Mouse (Mus musculus) neural tube, embryonic 14.5 days (tissue): ENCODE data around the gene Dexi. TPM values are rescaled to one million over a fixed set of nuclear protein-coding genes. Genes with fewer than 3 reads are reported as not detected.

Experiments used
- ATAC-seq: fragments of 200-750 bp; cut with Nextera tagmentation; 2 replicates; pipeline ENCODE4 v1.8.0; 2017; ENCODE audit warnings: low read depth, mild to moderate bottlenecking, moderate TSS enrichment, moderate library complexity
- H3K27ac ChIP-seq: fragments of 300-500 bp; sonication (generic); 2 replicates; pipeline ENCODE4 v1.5.1; 2014; ENCODE audit warnings: low read depth, mild to moderate bottlenecking, control low read depth, low read length, moderate library complexity, mixed read lengths
- H3K27me3 ChIP-seq: fragments of 300-500 bp; sonication (generic); 2 replicates; pipeline ENCODE4 v1.6.1; 2014; ENCODE audit warnings: low read length; ENCODE audit not compliant: control insufficient read depth, insufficient read depth
- H3K36me3 ChIP-seq: fragments of 300-500 bp; sonication (generic); 2 replicates; pipeline ENCODE4 v1.6.1; 2014; ENCODE audit warnings: low read length, mixed read lengths; ENCODE audit not compliant: control insufficient read depth, insufficient read depth
- H3K4me1 ChIP-seq: fragments of 300-500 bp; sonication (generic); 2 replicates; pipeline ENCODE4 v1.6.1; 2014; ENCODE audit warnings: low read length; ENCODE audit not compliant: control insufficient read depth, insufficient read depth
- H3K4me2 ChIP-seq: fragments of 300-500 bp; sonication (generic); 2 replicates; pipeline ENCODE4 v1.6.1; 2014; ENCODE audit warnings: mild to moderate bottlenecking, low read depth, low read length, control low read depth
- H3K4me3 ChIP-seq: fragments of 300-500 bp; sonication (generic); 2 replicates; pipeline ENCODE4 v1.5.1; 2014; ENCODE audit warnings: low read depth, low read length, control low read depth, mixed read lengths
- H3K9ac ChIP-seq: fragments of 300-500 bp; sonication (generic); replicated peaks from 2 replicates; pipeline ENCODE4 v1.6.1; 2014; ENCODE audit warnings: low read depth, mild to moderate bottlenecking, control low read depth, low read length, mixed read lengths
- H3K9me3 ChIP-seq: fragments of 300-500 bp; sonication (generic); 2 replicates; pipeline ENCODE4 v1.6.1; 2016; ENCODE audit warnings: low read length; ENCODE audit not compliant: control insufficient read depth
- WGBS: fragments of 180-500 bp; shearing (Covaris S2); extraction: QIAGEN DNeasy Blood & Tissue Kit; methylation state at CpG from one replicate; pipeline ENCODE4 v1.1.7; 2014; 5-methylcytosine and 5-hydroxymethylcytosine counted together
- polyA plus RNA-seq: library from polyadenylated mRNA; unstranded; fragments of >200 nt; fragmentation: Nextera tagmentation; extraction: Ambion mirVana; gene quantifications from 2 replicates; pipeline ENCODE4 v1.2.1, GENCODE M21; 2014

The Dexi gene
- polyA plus RNA-seq, 1 experiment from 2014 or later: 26.9 TPM

DNA sequence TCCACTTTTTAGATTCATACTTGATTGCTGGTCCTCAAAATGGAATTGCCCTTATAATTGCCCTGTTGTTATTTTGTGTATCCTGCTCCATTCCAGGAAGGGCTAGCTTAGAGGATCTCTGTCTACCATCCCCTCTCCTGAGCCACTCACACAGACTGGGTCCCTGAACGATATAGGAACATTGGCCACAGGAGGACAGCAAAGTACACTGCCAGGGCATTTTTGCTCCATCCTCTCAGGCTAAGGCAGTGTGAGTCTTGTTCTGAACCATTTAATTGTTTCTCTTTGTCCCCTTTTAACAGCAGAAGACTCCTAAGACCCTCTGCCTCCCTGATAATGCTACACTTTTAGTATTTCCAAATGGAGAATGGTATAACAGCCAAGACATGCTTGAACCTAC is 27.9 kb upstream of the Dexi start:
- Histone ChIP-seq H3K27ac (no peak overlapping the region), H3K4me2 (no peak overlapping the region), H3K36me3 (peaks cover 18% of the 10 kb centered on the region; the same call in 1 of the 2 replicates), H3K9me3 (no peaks in the 10 kb centered on the region), H3K9ac (no peak overlapping the region), H3K4me3 (no peak overlapping the region), H3K27me3 (no peaks in the 10 kb centered on the region), H3K4me1 (no peaks in the 10 kb centered on the region)
- WGBS: 66% methylated on average over 1 of the region's 1 CpGs
- ATAC-seq: no peak

DNA sequence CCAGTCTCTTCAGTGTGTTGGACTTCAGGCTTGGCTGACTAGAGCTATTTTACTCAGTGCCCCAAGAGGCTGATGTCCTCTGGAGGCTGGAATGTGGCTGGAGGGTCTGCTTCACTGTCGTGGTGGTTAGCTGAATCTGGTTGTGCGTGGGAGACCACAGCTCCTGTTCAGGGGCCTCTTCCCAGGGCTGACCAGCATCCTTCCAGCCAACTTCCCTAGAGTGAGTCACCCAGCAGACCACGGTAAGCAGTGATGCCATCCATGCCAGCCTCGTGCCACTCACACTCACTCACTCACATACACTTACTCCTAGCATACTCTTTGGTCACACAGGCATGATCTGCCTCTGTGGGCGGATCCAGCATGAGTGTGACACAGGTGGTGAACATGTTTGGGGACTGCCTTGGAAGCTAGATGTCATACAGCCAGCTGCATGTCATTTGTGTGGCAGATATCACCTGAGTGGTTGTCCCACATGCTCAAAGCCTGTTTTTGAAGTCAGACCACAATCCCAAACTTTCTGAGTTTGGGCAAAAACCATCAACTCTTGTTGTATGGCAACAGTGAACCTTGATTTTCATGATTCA is 27.0 kb upstream of the Dexi start:
- no peak overlapping the region for H3K4me2 ChIP-seq
- no peak overlapping the region for H3K27ac ChIP-seq
- no peaks in the 10 kb centered on the region for H3K4me1 ChIP-seq
- peaks cover 18% of the 10 kb centered on the region; the same call in 1 of the 2 replicates for H3K36me3 ChIP-seq
- 88% methylated on average over 5 of the region's 5 CpGs for WGBS
- no peak for ATAC-seq
- H3K9ac ChIP-seq: no peak overlapping the region
- no peaks in the 10 kb centered on the region for H3K9me3 ChIP-seq
- no peaks in the 10 kb centered on the region for H3K27me3 ChIP-seq
- H3K4me3 ChIP-seq: no peak overlapping the region

DNA sequence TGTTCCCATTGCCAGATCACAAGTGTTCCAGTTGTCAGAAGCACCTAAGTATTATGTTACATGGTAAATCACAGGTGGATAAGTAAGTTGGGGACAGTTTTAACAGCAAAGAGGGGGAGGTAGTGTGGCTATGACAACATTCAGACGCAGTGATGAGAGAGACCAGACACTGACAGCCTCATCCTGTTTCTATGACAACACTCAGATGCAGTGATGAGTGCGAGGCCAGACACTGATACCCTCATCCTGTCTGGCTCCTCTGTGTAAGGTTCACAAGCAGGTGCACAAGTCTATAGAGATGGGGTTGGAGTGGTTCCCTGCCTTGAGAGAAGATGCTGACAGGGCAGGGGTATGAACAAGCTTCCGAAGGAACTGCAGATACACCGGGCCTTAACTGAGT is 24.3 kb upstream of the Dexi start:
- Histone ChIP-seq H3K4me1 (no peaks in the 10 kb centered on the region), H3K27me3 (no peaks in the 10 kb centered on the region), H3K27ac (no peak overlapping the region), H3K9ac (no peak overlapping the region), H3K36me3 (peaks cover 18% of the 10 kb centered on the region; the same call in 1 of the 2 replicates), H3K9me3 (no peaks in the 10 kb centered on the region), H3K4me3 (no peak overlapping the region), H3K4me2 (no peak overlapping the region)
- no peak for ATAC-seq
- 97% methylated on average over 4 of the region's 4 CpGs for WGBS

DNA sequence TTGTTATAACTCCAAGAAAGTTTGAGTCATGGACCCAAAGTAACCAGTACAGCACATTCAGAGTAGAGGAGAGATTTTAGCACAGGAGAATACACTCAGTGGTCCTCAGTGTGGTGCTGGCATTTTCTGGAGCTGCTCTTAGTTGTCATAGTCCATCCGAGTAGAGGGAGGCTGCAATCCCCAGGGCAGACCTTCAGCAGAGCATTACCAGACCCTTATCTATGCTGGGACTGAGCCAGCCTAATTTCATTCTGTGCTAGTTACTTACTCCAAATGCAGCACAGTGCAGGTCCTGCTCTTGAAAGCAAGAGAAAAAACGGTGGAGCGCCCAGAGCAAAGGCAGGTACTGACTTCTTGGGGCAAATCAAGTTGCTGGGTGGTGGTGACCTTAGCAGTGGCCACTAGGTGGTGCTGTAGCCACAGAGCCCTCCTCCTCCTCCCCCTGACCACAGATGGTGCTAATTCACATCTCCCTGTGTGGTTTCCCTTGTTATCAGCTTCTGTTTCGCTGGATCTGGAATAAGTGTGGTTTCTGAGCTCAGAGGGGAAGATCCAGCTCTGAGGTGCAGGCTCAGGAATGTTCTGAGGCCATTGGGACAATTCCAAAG is 22.5 kb upstream of the Dexi start:
- WGBS: 39% methylated on average over 4 of the region's 4 CpGs

DNA sequence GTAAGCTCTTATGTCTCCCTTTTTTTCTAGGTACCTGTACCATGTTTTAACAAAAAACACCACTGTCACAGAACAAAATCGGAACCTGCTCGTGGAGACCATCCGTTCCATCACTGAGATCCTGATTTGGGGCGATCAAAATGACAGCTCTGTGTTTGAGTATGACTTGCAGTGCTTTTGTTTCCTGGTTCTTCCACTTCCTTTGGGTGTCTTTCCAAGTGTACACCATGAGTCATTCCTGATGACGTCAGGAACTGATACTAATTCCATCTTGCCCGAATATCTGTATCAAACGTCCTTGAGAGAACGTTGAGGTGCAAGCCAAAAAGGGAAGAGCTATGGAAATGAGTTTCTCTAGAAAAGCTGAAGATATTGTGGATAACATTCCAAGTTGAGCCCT is 17.1 kb upstream of the Dexi start:
- Histone ChIP-seq H3K36me3 (peaks cover 15% of the 10 kb centered on the region; the same call in 1 of the 2 replicates), H3K27ac (no peak overlapping the region), H3K9ac (no peak overlapping the region), H3K4me1 (no peaks in the 10 kb centered on the region), H3K27me3 (no peaks in the 10 kb centered on the region), H3K9me3 (no peaks in the 10 kb centered on the region), H3K4me3 (no peak overlapping the region), H3K4me2 (no peak overlapping the region)
- WGBS: 95% methylated on average over 8 of the region's 8 CpGs
- ATAC-seq: no peak

More for the DNA sequence above, 22.5 kb upstream of the Dexi start:
- peaks cover 18% of the 10 kb centered on the region; the same call in 1 of the 2 replicates for H3K36me3 ChIP-seq
- H3K4me3 ChIP-seq: no peak overlapping the region
- H3K27me3 ChIP-seq: no peaks in the 10 kb centered on the region
- peak; percentile 60; the same call in 1 of the 2 replicates for ATAC-seq
- H3K9ac ChIP-seq: no peak overlapping the region
- H3K4me1 ChIP-seq: no peaks in the 10 kb centered on the region
- no peaks in the 10 kb centered on the region for H3K9me3 ChIP-seq
- H3K27ac ChIP-seq: no peak overlapping the region
- no peak overlapping the region for H3K4me2 ChIP-seq

DNA sequence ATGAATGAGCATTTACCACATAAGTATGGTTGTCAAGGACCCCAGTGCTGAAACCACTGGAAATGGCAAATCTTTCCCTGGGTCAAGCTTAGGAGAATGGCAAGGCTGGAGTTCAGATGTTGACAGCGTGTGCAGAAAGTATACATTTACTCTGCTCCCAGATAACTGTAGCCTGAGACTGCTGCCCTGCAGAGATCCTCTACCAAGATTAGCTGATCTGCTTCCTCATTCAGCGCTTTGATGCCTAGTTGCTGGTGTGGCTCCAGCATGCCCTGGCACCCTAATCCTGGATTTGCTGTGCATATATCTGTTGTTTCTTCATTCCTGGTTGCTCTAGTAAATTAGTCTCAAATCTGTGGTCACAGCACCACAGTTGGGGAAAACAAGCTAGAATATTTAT is 11.0 kb upstream of the Dexi start:
- no peaks in the 10 kb centered on the region for H3K27me3 ChIP-seq
- no peaks in the 10 kb centered on the region for H3K36me3 ChIP-seq
- no peak for ATAC-seq
- no peak overlapping the region for H3K4me3 ChIP-seq
- H3K4me1 ChIP-seq: no peaks in the 10 kb centered on the region
- no peak overlapping the region for H3K9ac ChIP-seq
- no peak overlapping the region for H3K4me2 ChIP-seq
- WGBS: 98% methylated on average over 2 of the region's 2 CpGs
- H3K9me3 ChIP-seq: no peaks in the 10 kb centered on the region
- H3K27ac ChIP-seq: no peak overlapping the region

DNA sequence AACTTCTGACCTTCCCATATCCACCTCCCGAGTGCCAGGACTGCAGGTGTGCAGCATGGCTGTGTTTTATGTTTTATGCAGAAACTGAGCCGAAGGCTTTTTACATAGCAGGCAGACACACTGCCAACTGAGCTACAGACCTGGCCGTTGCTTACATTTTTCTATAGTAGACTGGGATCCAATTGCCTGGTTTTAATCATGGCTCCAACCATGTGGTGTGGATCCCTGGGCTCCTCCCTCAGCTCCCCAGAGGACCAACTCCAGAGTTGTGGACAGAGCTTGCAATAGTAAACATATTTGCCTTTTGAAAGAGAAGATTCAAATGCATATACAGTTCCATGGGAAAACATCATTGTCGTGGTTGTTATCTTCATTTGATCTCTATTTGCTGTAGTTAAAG is 8.7 kb upstream of the Dexi start:
- H3K9ac ChIP-seq: no peak overlapping the region
- no peaks in the 10 kb centered on the region for H3K27me3 ChIP-seq
- WGBS: 89% methylated on average over 4 of the region's 4 CpGs
- no peaks in the 10 kb centered on the region for H3K9me3 ChIP-seq
- no peak overlapping the region for H3K4me3 ChIP-seq
- H3K36me3 ChIP-seq: no peaks in the 10 kb centered on the region
- H3K4me2 ChIP-seq: no peak overlapping the region
- no peak overlapping the region for H3K27ac ChIP-seq
- peaks cover 5% of the 10 kb centered on the region for H3K4me1 ChIP-seq
- no peak for ATAC-seq

DNA sequence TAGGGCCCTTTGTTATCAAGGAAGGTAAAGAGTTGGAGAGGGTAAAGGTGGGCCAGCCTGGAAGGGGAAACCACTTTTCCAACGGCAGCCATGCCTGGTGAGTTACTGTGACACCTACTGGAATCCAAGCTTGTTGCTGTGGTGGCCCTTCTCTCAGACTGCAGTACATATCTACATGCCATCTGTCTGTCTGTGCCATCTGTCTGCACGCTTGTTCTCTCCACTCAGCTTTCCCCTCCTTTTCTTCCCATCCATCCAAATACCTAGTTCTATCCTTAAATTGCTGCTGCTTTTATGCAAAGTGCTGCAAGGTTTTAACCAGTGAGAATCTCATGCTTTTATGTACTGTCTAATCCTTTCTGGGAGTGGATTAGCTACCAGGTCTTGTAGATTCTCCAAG is 6.7 kb upstream of the Dexi start:
- no peaks in the 10 kb centered on the region for H3K9me3 ChIP-seq
- no peak overlapping the region for H3K4me3 ChIP-seq
- no peaks in the 10 kb centered on the region for H3K36me3 ChIP-seq
- no peak overlapping the region for H3K4me2 ChIP-seq
- ATAC-seq: no peak
- no peaks in the 10 kb centered on the region for H3K27me3 ChIP-seq
- 85% methylated on average over 2 of the region's 2 CpGs for WGBS
- H3K9ac ChIP-seq: no peak overlapping the region
- H3K27ac ChIP-seq: no peak overlapping the region
- H3K4me1 ChIP-seq: peaks cover 13% of the 10 kb centered on the region

DNA sequence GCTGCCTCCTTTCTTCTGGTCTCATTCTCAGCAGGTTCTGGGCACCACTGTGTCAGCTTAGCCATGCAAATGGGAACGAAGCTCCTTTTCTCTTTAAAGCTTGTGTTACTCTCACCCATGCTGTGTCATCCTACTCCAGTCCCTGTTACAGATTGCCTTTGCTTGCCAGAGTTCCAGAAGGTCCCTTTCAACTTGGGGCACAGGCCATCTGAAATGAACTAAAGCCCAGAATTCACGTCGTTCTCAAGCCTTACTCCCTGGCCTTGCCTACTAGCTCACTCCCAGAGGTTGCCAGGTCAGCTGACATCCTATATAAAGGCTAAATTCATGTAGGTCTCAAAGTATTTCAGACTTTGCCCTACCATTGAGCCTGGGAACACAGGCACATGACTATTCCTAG is 6.1 kb upstream of the Dexi start:
- Histone ChIP-seq H3K36me3 (no peaks in the 10 kb centered on the region), H3K9me3 (no peaks in the 10 kb centered on the region), H3K4me2 (no peak overlapping the region), H3K27me3 (no peaks in the 10 kb centered on the region), H3K4me3 (no peak overlapping the region), H3K4me1 (peaks cover 13% of the 10 kb centered on the region), H3K9ac (no peak overlapping the region), H3K27ac (no peak overlapping the region)
- no peak for ATAC-seq
- 67% methylated on average over 3 of the region's 3 CpGs for WGBS
